Mouse (Mus musculus): Measurements from ENCODE around the gene Kcnh2. TPM values are rescaled to one million over a fixed set of nuclear protein-coding genes. Genes with fewer than 3 reads are reported as not detected.

Kcnh2 gene
- polyA plus RNA-seq, 1 experiment from 2014 or later = 12.8 TPM

DNA sequence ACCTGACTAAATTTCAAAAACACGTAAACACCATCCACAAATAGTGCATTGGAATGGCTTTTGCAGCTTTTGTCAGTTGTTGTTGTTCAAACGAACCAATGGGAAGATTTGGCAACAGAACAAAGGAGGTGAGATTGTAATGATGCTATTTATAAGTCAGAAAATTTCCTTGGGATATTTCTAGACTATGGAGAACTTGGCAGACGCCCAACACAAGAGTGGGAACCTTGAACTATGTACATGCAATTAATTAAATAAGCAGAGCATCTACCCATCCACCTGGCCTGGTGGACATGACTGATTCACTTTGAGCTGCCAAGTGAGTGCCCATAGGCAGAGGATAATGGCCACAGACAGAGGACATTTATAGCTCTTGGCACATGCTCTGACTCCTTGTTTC is 59.5 kb downstream of the Kcnh2 start:
- H3K9ac ChIP-seq = no peak overlapping the region
- no peaks in the 10 kb centered on the region for H3K4me1 ChIP-seq (replicated peaks)
- no peaks in the 10 kb centered on the region for H3K36me3 ChIP-seq
- no peaks in the 10 kb centered on the region for H3K27me3 ChIP-seq
- WGBS = 78% methylated on average over 3 of the region's 3 CpGs
- no peak overlapping the region for H3K4me3 ChIP-seq
- ATAC-seq (ENCODE audit: low FRiP score) = no peak
- no peak overlapping the region for H3K27ac ChIP-seq
- peaks cover 4% of the 10 kb centered on the region; the same call in 1 of the 2 replicates for H3K9me3 ChIP-seq
- H3K4me2 ChIP-seq = no peak overlapping the region

DNA sequence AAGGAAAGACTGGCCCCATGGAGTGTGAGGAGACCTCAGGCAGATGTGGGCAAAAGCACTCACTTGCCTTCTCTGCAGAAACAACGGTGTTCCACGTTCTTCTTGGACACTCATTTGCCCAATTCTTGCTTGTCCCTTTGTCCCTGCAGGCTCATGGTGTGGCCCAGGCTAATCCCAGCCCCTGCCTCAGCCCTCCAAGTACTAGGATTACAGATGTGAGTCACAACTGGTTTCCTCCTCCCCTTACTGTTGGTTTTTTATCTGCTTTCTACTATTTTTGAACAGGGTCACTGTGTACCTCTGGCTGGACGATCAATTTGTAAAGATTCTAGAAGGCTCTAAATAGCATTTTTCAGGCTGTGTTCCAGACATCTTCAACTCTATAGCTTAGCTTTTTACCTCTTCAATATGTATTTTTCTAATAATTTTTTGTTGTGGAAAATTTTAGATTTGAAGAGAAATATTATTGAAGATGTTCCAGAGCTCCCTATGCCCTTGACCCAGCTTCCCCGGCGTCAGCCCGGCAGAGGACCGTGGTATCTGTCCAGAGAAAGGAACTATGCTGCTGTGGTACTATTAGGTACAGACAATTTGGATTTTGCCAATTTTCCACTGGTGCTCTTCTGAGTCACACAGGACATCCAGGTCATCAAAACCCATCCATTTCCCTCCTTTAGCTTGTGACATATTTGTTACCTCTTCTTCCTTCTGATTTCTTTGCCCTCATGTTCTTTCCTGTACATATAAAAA is 65.0 kb downstream of the Kcnh2 start:
- 75% methylated on average over 7 of the region's 7 CpGs for WGBS
- H3K27me3 ChIP-seq = no peaks in the 10 kb centered on the region

DNA sequence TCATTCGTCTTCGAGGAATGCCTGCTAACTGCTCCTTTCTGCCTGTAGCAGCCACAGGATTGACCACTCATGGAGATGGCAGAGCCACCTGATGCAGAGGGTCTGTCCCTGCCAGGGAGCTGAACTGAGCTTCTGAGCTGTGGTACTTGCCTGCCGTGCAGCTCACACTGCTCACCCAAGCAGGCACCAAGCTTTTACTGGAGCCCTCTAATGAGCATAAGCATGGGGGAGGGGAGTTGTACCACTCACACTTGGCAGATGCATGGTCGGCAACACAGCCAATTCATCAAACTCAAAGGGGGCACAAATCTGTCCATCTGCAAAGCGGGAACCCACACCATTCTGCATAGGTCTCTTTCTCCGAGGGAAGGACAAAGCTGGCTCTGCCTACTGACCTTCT is 67.3 kb downstream of the Kcnh2 start:
- ATAC-seq (ENCODE audit: low FRiP score) = no peak
- WGBS = 63% methylated on average over 6 of the region's 6 CpGs
- H3K9me3 ChIP-seq = no peaks in the 10 kb centered on the region

More for the DNA sequence above, 65.0 kb downstream of the Kcnh2 start:
- Histone ChIP-seq H3K36me3 (no peaks in the 10 kb centered on the region), H3K9ac (no peak overlapping the region), H3K4me1 (replicated peaks) (peaks cover 10% of the 10 kb centered on the region), H3K9me3 (no peaks in the 10 kb centered on the region), H3K4me2 (no peak overlapping the region), H3K4me3 (no peak overlapping the region), H3K27ac (no peak overlapping the region)
- ATAC-seq (ENCODE audit: low FRiP score) = no peak

DNA sequence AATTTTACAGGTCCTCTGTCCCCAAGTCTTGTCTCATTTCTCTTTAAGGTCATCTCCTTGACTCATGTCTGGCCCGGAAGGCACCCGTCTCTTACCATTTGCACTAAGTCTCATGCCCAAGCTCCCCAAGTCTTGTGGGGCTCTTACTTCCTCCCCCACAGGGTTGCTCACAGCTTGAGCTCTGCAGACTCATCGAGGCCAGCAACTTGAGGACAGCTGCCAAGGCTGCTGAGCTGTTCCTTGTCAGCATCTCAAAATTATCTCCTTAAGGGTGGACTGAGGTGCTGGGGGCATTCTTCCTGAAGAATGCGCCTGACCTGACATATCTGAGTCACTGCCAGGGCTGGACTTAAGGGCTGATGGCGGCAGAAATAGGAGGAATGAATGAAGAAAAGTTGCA is 68.2 kb downstream of the Kcnh2 start:
- WGBS = 81% methylated on average over 5 of the region's 5 CpGs
- Histone ChIP-seq H3K27me3 (no peaks in the 10 kb centered on the region), H3K9ac (no peak overlapping the region), H3K36me3 (no peaks in the 10 kb centered on the region), H3K9me3 (no peaks in the 10 kb centered on the region), H3K27ac (no peak overlapping the region), H3K4me2 (no peak overlapping the region), H3K4me3 (no peak overlapping the region), H3K4me1 (replicated peaks) (peaks cover 17% of the 10 kb centered on the region)
- no peak for ATAC-seq (ENCODE audit: low FRiP score)

More for the DNA sequence above, 67.3 kb downstream of the Kcnh2 start:
- H3K4me1 ChIP-seq (replicated peaks) = peaks cover 17% of the 10 kb centered on the region
- H3K9ac ChIP-seq = no peak overlapping the region
- H3K27ac ChIP-seq = no peak overlapping the region
- no peak overlapping the region for H3K4me2 ChIP-seq
- no peaks in the 10 kb centered on the region for H3K36me3 ChIP-seq
- H3K4me3 ChIP-seq = no peak overlapping the region
- no peaks in the 10 kb centered on the region for H3K27me3 ChIP-seq

DNA sequence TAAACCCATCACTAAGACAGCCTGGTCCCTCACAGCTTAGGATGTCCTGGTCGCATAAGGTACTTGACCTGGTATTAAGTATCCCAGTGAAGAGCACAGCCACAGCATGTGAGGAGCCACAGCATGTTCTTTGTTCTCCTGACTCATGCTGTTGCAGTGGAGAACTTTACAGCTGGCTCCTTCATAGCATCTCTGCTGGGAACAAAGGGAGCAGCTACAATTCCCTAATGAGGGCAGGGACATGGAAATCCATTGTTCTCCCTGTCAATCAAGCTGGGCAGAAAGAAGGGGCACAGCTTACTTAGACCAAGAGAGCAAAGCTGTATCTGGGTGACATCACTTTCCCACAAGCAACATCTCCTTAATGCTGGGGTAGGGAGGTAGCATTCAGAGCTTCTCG is 70.9 kb downstream of the Kcnh2 start:
- 0 out of 2 replicates have a peak, but pooled peaks have one; percentile 10 for ATAC-seq (ENCODE audit: low FRiP score)
- Histone ChIP-seq H3K4me3 (no peak overlapping the region), H3K4me1 (replicated peaks) (peaks cover 17% of the 10 kb centered on the region), H3K27ac (peak overlapping the region; percentile 44; the same call in 1 of the 2 replicates), H3K36me3 (no peaks in the 10 kb centered on the region), H3K9ac (no peak overlapping the region), H3K27me3 (no peaks in the 10 kb centered on the region), H3K4me2 (no peak overlapping the region), H3K9me3 (no peaks in the 10 kb centered on the region)
- WGBS = 23% methylated on average over 2 of the region's 2 CpGs

DNA sequence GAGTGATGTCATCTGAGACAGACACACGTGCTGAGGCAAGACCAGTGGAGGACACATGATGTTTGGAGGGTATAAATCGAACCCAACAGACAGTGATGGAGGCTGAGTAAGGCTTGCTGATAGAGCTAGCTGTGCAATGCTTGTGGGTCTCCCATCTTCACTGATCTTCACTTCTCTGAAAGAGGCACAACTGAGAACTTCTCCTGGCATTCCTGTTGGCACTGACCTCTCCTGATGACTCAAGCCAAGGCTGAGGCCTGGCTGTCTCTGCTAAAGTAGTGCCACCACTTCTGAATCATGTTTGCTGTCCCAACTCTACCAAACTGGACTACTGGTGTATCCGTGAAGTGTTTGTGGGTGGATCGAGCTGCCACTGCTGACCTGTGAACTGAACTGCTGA is 71.9 kb downstream of the Kcnh2 start:
- Histone ChIP-seq H3K27ac (no peak overlapping the region), H3K4me3 (no peak overlapping the region), H3K4me2 (no peak overlapping the region), H3K27me3 (no peaks in the 10 kb centered on the region), H3K9ac (no peak overlapping the region), H3K36me3 (no peaks in the 10 kb centered on the region), H3K4me1 (replicated peaks) (peaks cover 17% of the 10 kb centered on the region), H3K9me3 (no peaks in the 10 kb centered on the region)
- 88% methylated on average over 4 of the region's 4 CpGs for WGBS
- no peak for ATAC-seq (ENCODE audit: low FRiP score)

DNA sequence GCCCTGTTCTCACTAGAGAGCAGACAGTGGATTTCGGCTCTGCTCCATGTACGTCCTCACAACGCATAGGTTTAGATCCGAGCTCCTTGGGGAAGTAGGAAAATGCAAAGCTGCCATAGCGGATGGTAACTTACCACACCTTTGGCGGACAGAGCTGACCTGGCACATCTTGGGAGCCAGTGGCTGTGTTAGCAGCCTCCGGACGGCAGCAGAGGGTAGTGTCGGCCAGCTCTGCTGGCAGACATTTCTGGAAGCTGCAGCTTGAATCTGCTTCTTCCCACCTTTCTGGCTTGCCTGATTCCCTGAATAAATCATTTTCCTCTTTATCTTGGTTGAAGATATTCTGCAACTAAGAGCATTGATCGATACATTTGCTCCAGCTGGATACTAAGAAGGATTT is 73.2 kb downstream of the Kcnh2 start:
- 89% methylated on average over 10 of the region's 10 CpGs for WGBS
- Histone ChIP-seq H3K9me3 (no peaks in the 10 kb centered on the region), H3K27ac (no peak overlapping the region), H3K9ac (no peak overlapping the region), H3K27me3 (no peaks in the 10 kb centered on the region), H3K4me1 (replicated peaks) (peaks cover 7% of the 10 kb centered on the region), H3K36me3 (no peaks in the 10 kb centered on the region), H3K4me3 (no peak overlapping the region), H3K4me2 (no peak overlapping the region)
- ATAC-seq (ENCODE audit: low FRiP score) = no peak

DNA sequence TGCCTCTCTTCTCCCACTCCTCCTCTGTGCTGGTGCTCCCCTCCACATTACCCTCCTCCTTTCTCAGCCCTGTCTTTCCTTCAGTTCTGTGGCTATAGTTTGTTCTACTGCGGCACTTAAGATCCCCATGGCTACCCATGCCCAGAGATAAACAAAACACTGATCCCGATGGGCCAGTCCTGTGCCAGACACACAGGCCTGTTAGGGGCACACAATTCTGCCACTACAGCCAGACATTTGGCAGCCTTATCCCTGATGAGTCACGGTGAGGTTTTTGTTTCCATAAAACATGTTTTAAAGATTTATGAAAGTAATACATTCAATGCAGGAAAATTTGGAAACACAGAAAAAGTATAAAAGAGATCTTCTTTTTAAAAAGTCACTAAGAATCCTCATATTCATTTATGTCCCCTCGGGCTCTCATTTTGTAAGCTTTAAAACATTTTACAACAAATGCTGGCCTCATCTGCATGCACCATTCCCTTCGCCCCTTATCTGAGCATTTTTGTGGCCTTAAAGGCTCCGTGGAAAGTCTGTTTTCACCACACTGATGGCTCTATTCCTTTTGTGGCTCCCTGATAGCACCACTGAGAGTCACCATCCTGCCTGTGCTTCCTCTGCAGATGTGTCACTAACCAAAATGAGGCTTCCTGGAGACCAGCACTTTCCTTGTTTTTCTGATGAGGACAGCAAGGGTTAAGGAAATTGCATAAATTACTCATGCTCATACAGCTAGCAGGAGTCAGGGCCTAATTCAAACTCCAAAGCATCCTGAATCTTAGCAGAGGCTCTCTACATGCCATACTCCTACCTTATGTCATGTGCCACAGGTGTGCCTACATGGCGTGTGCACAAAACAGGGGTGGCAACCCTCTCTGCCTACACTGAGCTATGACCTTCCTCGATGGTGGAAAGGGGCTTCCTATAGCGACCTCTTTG is 77.5 kb downstream of the Kcnh2 start:
- no peak overlapping the region for H3K27ac ChIP-seq
- no peaks in the 10 kb centered on the region for H3K36me3 ChIP-seq
- no peak overlapping the region for H3K4me3 ChIP-seq
- no peak for ATAC-seq (ENCODE audit: low FRiP score)
- no peaks in the 10 kb centered on the region for H3K27me3 ChIP-seq
- no peaks in the 10 kb centered on the region for H3K9me3 ChIP-seq
- no peaks in the 10 kb centered on the region for H3K4me1 ChIP-seq (replicated peaks)
- WGBS = 77% methylated on average over 9 of the region's 9 CpGs
- no peak overlapping the region for H3K4me2 ChIP-seq
- H3K9ac ChIP-seq = no peak overlapping the region; the same call in 1 of the 2 replicates

DNA sequence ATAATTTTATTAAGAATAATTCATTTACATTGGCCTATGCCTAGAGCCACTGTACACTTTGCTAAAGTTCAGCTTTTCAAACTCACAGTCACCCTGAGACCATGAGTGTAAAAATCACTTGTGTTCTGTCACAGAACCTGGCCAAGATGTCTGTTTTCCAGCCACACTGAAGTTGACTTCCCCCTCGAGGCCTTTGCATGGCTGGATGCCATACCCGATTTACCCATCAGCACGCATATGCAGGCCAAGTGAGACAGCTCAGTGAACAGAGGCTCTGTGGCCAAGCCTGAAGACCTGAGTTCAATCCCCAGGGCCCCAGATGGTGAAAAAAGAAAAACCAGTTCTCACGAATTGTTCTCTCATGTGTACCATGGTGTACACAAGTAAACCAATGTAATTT is 80.5 kb downstream of the Kcnh2 start:
- ATAC-seq (ENCODE audit: low FRiP score) = no peak
- Histone ChIP-seq H3K27ac (no peak overlapping the region), H3K9me3 (no peaks in the 10 kb centered on the region), H3K36me3 (no peaks in the 10 kb centered on the region), H3K4me3 (no peak overlapping the region), H3K4me2 (no peak overlapping the region), H3K4me1 (replicated peaks) (peaks cover 5% of the 10 kb centered on the region), H3K9ac (no peak overlapping the region), H3K27me3 (no peaks in the 10 kb centered on the region)
- WGBS = 76% methylated on average over 4 of the region's 4 CpGs

Other genes starting within 250 kb of the Kcnh2 start
- 17.1 and 18.5 TPM in 2 replicates for gene Nupl2, start 186.6 kb downstream of the Kcnh2 start, polyA plus RNA-seq (2015; fragmentation: Nextera tagmentation; extraction: Ambion mirVana)
- 9.8 and 10.2 TPM in 2 replicates for gene Nos3, start 13.2 kb upstream of the Kcnh2 start, polyA plus RNA-seq (2015; fragmentation: Nextera tagmentation; extraction: Ambion mirVana)
- gene Atg9b, start 40.5 kb upstream of the Kcnh2 start, polyA plus RNA-seq (2015; fragmentation: Nextera tagmentation; extraction: Ambion mirVana) = 0.57 and 0.93 TPM in 2 replicates
- 45.7 and 48.7 TPM in 2 replicates for gene Abcb8, start 42.1 kb upstream of the Kcnh2 start, polyA plus RNA-seq (2015; fragmentation: Nextera tagmentation; extraction: Ambion mirVana)
- 0.94 and 1.3 TPM in 2 replicates for gene Asic3, start 61.8 kb upstream of the Kcnh2 start, polyA plus RNA-seq (2015; fragmentation: Nextera tagmentation; extraction: Ambion mirVana)
- gene Cdk5, start 71.9 kb upstream of the Kcnh2 start, polyA plus RNA-seq (2015; fragmentation: Nextera tagmentation; extraction: Ambion mirVana) = 104 and 106 TPM in 2 replicates
- gene Slc4a2, start 72.2 kb upstream of the Kcnh2 start, polyA plus RNA-seq (2015; fragmentation: Nextera tagmentation; extraction: Ambion mirVana) = 22.5 and 28.5 TPM in 2 replicates
- 88.1 and 96.1 TPM in 2 replicates for gene Fastk, start 93.7 kb upstream of the Kcnh2 start, polyA plus RNA-seq (2015; fragmentation: Nextera tagmentation; extraction: Ambion mirVana)
- gene Tmub1, start 96.2 kb upstream of the Kcnh2 start, polyA plus RNA-seq (2015; fragmentation: Nextera tagmentation; extraction: Ambion mirVana) = 51.9 and 57.4 TPM in 2 replicates
- gene Agap3, start 100.6 kb upstream of the Kcnh2 start, polyA plus RNA-seq (2015; fragmentation: Nextera tagmentation; extraction: Ambion mirVana) = 47.8 and 50.3 TPM in 2 replicates
- gene Gbx1, start 175.6 kb upstream of the Kcnh2 start, polyA plus RNA-seq (2015; fragmentation: Nextera tagmentation; extraction: Ambion mirVana) = 4.6 and 5.1 TPM in 2 replicates
- 0.16 and 0.49 TPM in 2 replicates for gene Asb10, start 189.4 kb upstream of the Kcnh2 start, polyA plus RNA-seq (2015; fragmentation: Nextera tagmentation; extraction: Ambion mirVana)
- 0.12 and 0.19 TPM in 2 replicates for gene 4931409K22Rik, start 205.2 kb upstream of the Kcnh2 start, polyA plus RNA-seq (2015; fragmentation: Nextera tagmentation; extraction: Ambion mirVana)
- gene Abcf2, start 225.9 kb upstream of the Kcnh2 start, polyA plus RNA-seq (2015; fragmentation: Nextera tagmentation; extraction: Ambion mirVana) = 91.6 and 92.3 TPM in 2 replicates
- gene Chpf2, start 235.1 kb upstream of the Kcnh2 start, polyA plus RNA-seq (2015; fragmentation: Nextera tagmentation; extraction: Ambion mirVana) = 17.4 and 19.9 TPM in 2 replicates